Mouse (Mus musculus) adrenal gland, adult (tissue): Measurements from ENCODE around the gene Srsf1.

Experiments used
- DNase-seq, 2 experiments: peaks; one replicate each; pipeline ENCODE4 v3.0.0; 2022 to 2023; ENCODE audit warnings: low spot score in 1 of 2; ENCODE audit not compliant: inconsistent age in 2 of 2

Srsf1 gene

GRCm38 (mm10) chr11:88046944-88047794, at the start of gene Srsf1:
TSS of gene Srsf1 (plus strand) at chr11:88047373.
- peak; percentile 98 to 100 for DNase-seq

- DNase-seq = no peak
Measured at GRCm38 (mm10) chr11:87999751-88000150, 47.4 kb upstream of the Srsf1 start.

GRCm38 (mm10) chr11:88002738-88003137, 44.4 kb upstream of the Srsf1 start:
- no peak for DNase-seq

- DNase-seq = no peak
Measured at GRCm38 (mm10) chr11:88004123-88004522, 43.0 kb upstream of the Srsf1 start.

- DNase-seq = no peak
Measured at GRCm38 (mm10) chr11:88008641-88009040, 38.5 kb upstream of the Srsf1 start.

GRCm38 (mm10) chr11:88009542-88010190, 37.5 kb upstream of the Srsf1 start:
- no peak for DNase-seq

- DNase-seq = no peak
Measured at GRCm38 (mm10) chr11:88011208-88011913, 35.8 kb upstream of the Srsf1 start.

GRCm38 (mm10) chr11:88011914-88012419, 35.2 kb upstream of the Srsf1 start:
- peak in 1 of 2 experiments; percentile 40 for DNase-seq

- DNase-seq = no peak
Measured at GRCm38 (mm10) chr11:88012621-88013244, 34.4 kb upstream of the Srsf1 start.

GRCm38 (mm10) chr11:88013632-88014031, 33.5 kb upstream of the Srsf1 start:
- no peak for DNase-seq

GRCm38 (mm10) chr11:88015161-88015560, 32.0 kb upstream of the Srsf1 start:
- DNase-seq = no peak

- DNase-seq = no peak
Measured at GRCm38 (mm10) chr11:88015795-88016194, 31.4 kb upstream of the Srsf1 start.

GRCm38 (mm10) chr11:88023933-88024332, 23.2 kb upstream of the Srsf1 start:
- peak in 1 of 2 experiments; percentile 37 for DNase-seq

- DNase-seq = no peak
Measured at GRCm38 (mm10) chr11:88027391-88028035, 19.7 kb upstream of the Srsf1 start.

GRCm38 (mm10) chr11:88028193-88028684, 18.9 kb upstream of the Srsf1 start:
- DNase-seq = no peak

- peak in 1 of 2 experiments; percentile 50 for DNase-seq
Measured at GRCm38 (mm10) chr11:88030219-88030618, 17.0 kb upstream of the Srsf1 start.

GRCm38 (mm10) chr11:88030836-88031235, 16.3 kb upstream of the Srsf1 start:
- peak in 1 of 2 experiments; percentile 43 for DNase-seq

GRCm38 (mm10) chr11:88031753-88032152, 15.4 kb upstream of the Srsf1 start:
- DNase-seq = no peak

- DNase-seq = no peak
Measured at GRCm38 (mm10) chr11:88035970-88036369, 11.2 kb upstream of the Srsf1 start.

GRCm38 (mm10) chr11:88036761-88037251, 10.4 kb upstream of the Srsf1 start:
- DNase-seq = peak in 1 of 2 experiments; percentile 74
